Mouse (Mus musculus): ENCODE data around the gene Slc2a6.

DNA sequence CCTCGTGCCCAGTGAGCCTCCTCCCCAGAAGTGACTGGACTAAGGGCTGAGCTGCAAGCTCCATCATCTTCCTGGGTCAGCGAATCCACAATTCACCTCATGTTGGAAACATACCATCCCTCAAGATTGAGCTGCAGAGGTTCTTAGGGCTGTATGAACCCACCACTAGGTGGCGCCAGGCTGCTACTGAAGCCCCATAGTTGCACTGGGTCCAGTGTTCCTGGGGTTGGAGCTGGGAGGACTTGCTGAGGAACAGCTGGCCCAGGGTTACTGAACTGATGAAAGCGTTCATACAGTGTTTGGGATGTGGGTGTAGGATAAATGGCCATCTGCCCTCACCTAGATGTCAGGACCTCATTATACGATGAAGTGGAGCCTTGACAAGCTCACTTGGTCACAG, 10.0 kb downstream of the Slc2a6 start:
- TF ChIP-seq CTCF (IDR thresholded peaks at IDR 0.05; ENCODE audit: low read depth) (peak; percentile 97), EP300 (IDR thresholded peaks at IDR 0.05; ENCODE audit: low read depth) (no peak)

Measured in liver, postnatal 0 days (tissue).